Mouse (Mus musculus) layer of hippocampus, adult 2 months (tissue): ENCODE measurements at regions not wholly inside any gene's neighbourhood (a gene's known extent, or its start where the extent isn't known, plus 50 kb on each side); places are given as distances from the start of the nearest gene placed in this dataset.

Experiments
- DNase-seq, 2 experiments: peaks; one replicate each; pipeline ENCODE4 v3.0.0; 2022; ENCODE audit warnings: low spot score in 2 of 2
- H3K27ac ChIP-seq: fragments of 200-600 bp; 2 replicates; pipeline ENCODE4 v1.8.1; 2022
- H3K4me3 ChIP-seq: fragments of 200-600 bp; 2 replicates; pipeline ENCODE4 v1.8.1; 2022; ENCODE audit warnings: mild to moderate bottlenecking
- CTCF ChIP-seq: fragments of 200-600 bp; conservative IDR thresholded peaks from 2 replicates; pipeline ENCODE4 v1.8.1; 2022; ENCODE audit warnings: antibody characterized with exemption, mild to moderate bottlenecking, moderate library complexity

- no peak for TF ChIP-seq CTCF
- no peak for DNase-seq
- H3K27ac ChIP-seq, result no peak overlapping the region
- H3K4me3 ChIP-seq, result no peak overlapping the region
Measured at GRCm38 (mm10) chr1:75895550-75895949, 349.5 kb downstream of the Slc4a3 start.

- peak; percentile 44 for TF ChIP-seq CTCF
- no peak overlapping the region for H3K27ac ChIP-seq
- DNase-seq, result no peak
- H3K4me3 ChIP-seq, result no peak overlapping the region
Measured at GRCm38 (mm10) chr1:75901146-75901545, 355.1 kb downstream of the Slc4a3 start.

- no peak for TF ChIP-seq CTCF
- no peak overlapping the region for H3K4me3 ChIP-seq
- H3K27ac ChIP-seq, result no peak overlapping the region
- DNase-seq, result no peak
Measured at GRCm38 (mm10) chr1:75905699-75906470, 359.8 kb downstream of the Slc4a3 start.

GRCm38 (mm10) chr1:75915311-75915710, 369.2 kb downstream of the Slc4a3 start:
- H3K4me3 ChIP-seq, result no peak overlapping the region

GRCm38 (mm10) chr1:75916181-75916580, 370.1 kb downstream of the Slc4a3 start:
- Histone ChIP-seq H3K4me3 (no peak overlapping the region), H3K27ac (no peak overlapping the region)
- no peak for DNase-seq
- TF ChIP-seq CTCF, result no peak

More at GRCm38 (mm10) chr1:75915311-75915710, 369.2 kb downstream of the Slc4a3 start:
- no peak for DNase-seq
- H3K27ac ChIP-seq, result no peak overlapping the region
- TF ChIP-seq CTCF, result no peak

GRCm38 (mm10) chr1:75919134-75919533, 373.1 kb downstream of the Slc4a3 start:
- Histone ChIP-seq H3K4me3 (no peak overlapping the region), H3K27ac (no peak overlapping the region)
- no peak for DNase-seq
- TF ChIP-seq CTCF, result no peak

GRCm38 (mm10) chr1:75925046-75925445, 379.0 kb downstream of the Slc4a3 start:
- H3K27ac ChIP-seq, result peak overlapping the region; percentile 78
- no peak for TF ChIP-seq CTCF
- DNase-seq, result no peak
- no peak overlapping the region for H3K4me3 ChIP-seq

GRCm38 (mm10) chr1:75925802-75926201, 379.7 kb downstream of the Slc4a3 start:
- peak; percentile 94 to 98 for DNase-seq
- peak overlapping the region; percentile 13; the same call in 1 of the 2 replicates for H3K4me3 ChIP-seq
- H3K27ac ChIP-seq, result peak overlapping the region; percentile 78
- peak; percentile 93 for TF ChIP-seq CTCF

GRCm38 (mm10) chr1:75931852-75932251, 385.8 kb downstream of the Slc4a3 start:
- H3K4me3 ChIP-seq, result no peak overlapping the region
- no peak overlapping the region for H3K27ac ChIP-seq
- DNase-seq, result no peak
- TF ChIP-seq CTCF, result no peak

GRCm38 (mm10) chr1:75933831-75934230, 387.8 kb downstream of the Slc4a3 start:
- H3K27ac ChIP-seq, result no peak overlapping the region
- H3K4me3 ChIP-seq, result no peak overlapping the region
- TF ChIP-seq CTCF, result no peak
- no peak for DNase-seq

GRCm38 (mm10) chr1:75934761-75935160, 388.7 kb downstream of the Slc4a3 start:
- no peak for TF ChIP-seq CTCF
- Histone ChIP-seq H3K4me3 (no peak overlapping the region), H3K27ac (no peak overlapping the region)
- DNase-seq, result no peak

GRCm38 (mm10) chr1:75935866-75936265, 389.8 kb downstream of the Slc4a3 start:
- no peak for TF ChIP-seq CTCF
- no peak overlapping the region; the same call in 1 of the 2 replicates for H3K4me3 ChIP-seq
- H3K27ac ChIP-seq, result peak overlapping the region; percentile 73
- DNase-seq, result no peak

GRCm38 (mm10) chr1:75936596-75936995, 390.5 kb downstream of the Slc4a3 start:
- peak overlapping the region; percentile 41 for H3K4me3 ChIP-seq
- no peak for TF ChIP-seq CTCF
- H3K27ac ChIP-seq, result peak overlapping the region; percentile 73
- peak in 1 of 2 experiments; percentile 15 for DNase-seq

- no peak for DNase-seq
- Histone ChIP-seq H3K27ac (peak overlapping the region; percentile 73; the same call in 1 of the 2 replicates), H3K4me3 (no peak overlapping the region; the same call in 1 of the 2 replicates)
- no peak for TF ChIP-seq CTCF
Measured at GRCm38 (mm10) chr1:75937331-75937730, 391.3 kb downstream of the Slc4a3 start.
